Mouse (Mus musculus): Measurements from ENCODE around the gene 2010111I01Rik. TPM values are rescaled to one million over a fixed set of nuclear protein-coding genes. Genes with fewer than 3 reads are reported as not detected.

Gene 2010111I01Rik
- polyA plus RNA-seq, 1 experiment from 2014 or later = 31.8 TPM

DNA sequence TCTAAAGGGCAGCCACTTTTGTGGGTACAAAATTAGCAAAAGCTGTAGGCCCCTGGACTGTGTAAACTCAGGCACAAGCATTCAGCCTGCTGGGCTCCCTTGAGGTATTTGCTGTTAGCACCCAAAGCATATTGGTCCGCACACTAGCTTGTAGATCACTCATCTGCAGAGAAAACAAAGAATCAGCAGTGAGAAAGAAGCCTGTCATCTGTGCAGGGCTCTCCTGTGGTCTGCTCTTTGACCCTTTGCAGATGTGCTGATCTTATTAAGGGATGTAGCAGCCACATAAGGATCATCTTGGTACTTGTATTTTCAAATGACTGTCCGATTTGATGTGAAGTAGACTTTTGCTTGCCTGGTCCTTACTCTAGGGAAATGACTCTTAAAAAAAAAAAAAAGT, 126.6 kb downstream of the 2010111I01Rik start:
- ATAC-seq (ENCODE audit: low FRiP score) (peak; percentile 57; the same call in 1 of the 2 replicates), DNase-seq (ENCODE audit: low spot score, missing footprints) (no peak)
- 26% methylated on average over 2 of the region's 2 CpGs for WGBS
- Histone ChIP-seq H3K36me3 (ENCODE audit: control insufficient read depth, insufficient read depth, low read length) (no peaks in the 10 kb centered on the region), H3K9me3 (ENCODE audit: control insufficient read depth, low read length) (no peaks in the 10 kb centered on the region), H3K9ac (ENCODE audit: low read length) (no peak overlapping the region), H3K27ac (ENCODE audit: low read depth, low read length) (no peak overlapping the region), H3K4me3 (ENCODE audit: low read depth, low read length) (no peak overlapping the region), H3K4me1 (ENCODE audit: control insufficient read depth, insufficient read depth, low read length) (peaks cover 9% of the 10 kb centered on the region), H3K4me2 (no peak overlapping the region), H3K27me3 (ENCODE audit: control insufficient read depth, insufficient read depth, low read length) (no peaks in the 10 kb centered on the region)

DNA sequence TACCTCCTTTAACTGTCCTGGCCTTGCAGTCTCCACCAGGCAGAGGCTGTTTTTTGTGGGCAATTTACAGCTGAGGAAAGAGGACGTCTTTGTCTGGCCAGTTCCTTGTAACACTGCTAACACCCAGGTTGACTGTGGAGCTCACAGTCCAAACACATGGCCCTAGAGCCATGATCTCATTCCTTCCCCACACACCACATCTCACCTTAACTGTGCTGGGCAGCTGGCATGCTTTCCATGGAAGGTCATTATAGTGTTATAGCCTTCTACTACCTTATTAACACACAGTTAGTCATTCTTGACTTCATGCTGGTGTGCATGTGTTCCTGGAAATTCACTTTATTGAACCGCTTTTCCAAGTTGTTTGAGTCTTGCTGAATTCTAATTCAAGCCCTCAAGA, 127.6 kb downstream of the 2010111I01Rik start:
- no peak overlapping the region for H3K27ac ChIP-seq (ENCODE audit: low read depth, low read length)
- H3K9ac ChIP-seq (ENCODE audit: low read length) = no peak overlapping the region
- DNase-seq (ENCODE audit: low spot score, missing footprints) (no peak), ATAC-seq (ENCODE audit: low FRiP score) (no peak)
- H3K4me2 ChIP-seq = no peak overlapping the region
- no peaks in the 10 kb centered on the region for H3K27me3 ChIP-seq (ENCODE audit: control insufficient read depth, insufficient read depth, low read length)
- WGBS = 81% methylated on average over 2 of the region's 2 CpGs
- H3K4me3 ChIP-seq (ENCODE audit: low read depth, low read length) = no peak overlapping the region
- peaks cover 9% of the 10 kb centered on the region for H3K4me1 ChIP-seq (ENCODE audit: control insufficient read depth, insufficient read depth, low read length)
- H3K9me3 ChIP-seq (ENCODE audit: control insufficient read depth, low read length) = no peaks in the 10 kb centered on the region
- H3K36me3 ChIP-seq (ENCODE audit: control insufficient read depth, insufficient read depth, low read length) = no peaks in the 10 kb centered on the region

DNA sequence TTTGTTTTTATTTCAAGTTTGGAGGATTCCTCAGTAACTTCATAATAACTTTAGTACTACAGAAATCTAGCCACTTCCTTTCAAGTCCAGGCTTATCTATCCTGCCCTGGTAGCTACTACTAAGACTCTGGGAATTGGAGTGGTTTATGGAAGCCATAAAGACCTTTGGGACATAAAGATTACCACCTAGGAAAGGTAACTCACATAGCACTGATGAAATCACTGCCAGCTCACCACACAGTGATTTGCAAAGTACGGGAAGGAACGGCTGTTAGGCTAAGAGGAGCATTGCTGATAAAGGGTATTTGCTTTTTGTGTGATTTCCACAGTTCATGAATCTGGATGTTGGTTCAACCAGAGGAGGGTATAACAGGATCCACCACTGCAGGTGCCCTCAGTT, 128.2 kb downstream of the 2010111I01Rik start:
- Histone ChIP-seq H3K4me3 (ENCODE audit: low read depth, low read length) (no peak overlapping the region), H3K9ac (ENCODE audit: low read length) (no peak overlapping the region), H3K36me3 (ENCODE audit: control insufficient read depth, insufficient read depth, low read length) (no peaks in the 10 kb centered on the region), H3K9me3 (ENCODE audit: control insufficient read depth, low read length) (no peaks in the 10 kb centered on the region), H3K4me2 (no peak overlapping the region), H3K27ac (ENCODE audit: low read depth, low read length) (no peak overlapping the region), H3K4me1 (ENCODE audit: control insufficient read depth, insufficient read depth, low read length) (peaks cover 9% of the 10 kb centered on the region), H3K27me3 (ENCODE audit: control insufficient read depth, insufficient read depth, low read length) (no peaks in the 10 kb centered on the region)
- DNase-seq (ENCODE audit: low spot score, missing footprints) (no peak), ATAC-seq (ENCODE audit: low FRiP score) (no peak)
- WGBS = 91% methylated on average over 2 of the region's 2 CpGs

DNA sequence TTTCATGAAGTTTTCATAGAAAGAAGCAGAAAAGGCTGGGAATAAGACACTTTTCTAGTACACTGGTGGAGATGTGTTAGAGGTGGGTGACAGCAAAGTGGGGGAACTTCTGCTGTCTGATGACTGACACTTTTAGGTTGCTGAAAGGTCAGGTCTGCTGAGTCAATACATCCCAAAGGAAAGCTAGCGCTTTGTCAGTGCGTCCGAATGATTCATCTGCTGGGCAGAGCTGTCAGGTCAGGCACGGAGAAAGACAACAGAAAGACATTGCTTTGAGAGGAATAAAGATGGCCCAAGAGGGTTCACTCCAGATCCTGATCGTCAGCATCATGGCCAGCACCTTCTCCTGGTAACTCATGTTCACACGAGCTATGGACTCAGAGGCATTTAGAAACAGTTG, 128.9 kb downstream of the 2010111I01Rik start:
- ATAC-seq (ENCODE audit: low FRiP score) = no peak
- Histone ChIP-seq H3K4me1 (ENCODE audit: control insufficient read depth, insufficient read depth, low read length) (peaks cover 9% of the 10 kb centered on the region), H3K4me2 (no peak overlapping the region), H3K27me3 (ENCODE audit: control insufficient read depth, insufficient read depth, low read length) (no peaks in the 10 kb centered on the region), H3K27ac (ENCODE audit: low read depth, low read length) (no peak overlapping the region), H3K4me3 (ENCODE audit: low read depth, low read length) (no peak overlapping the region), H3K36me3 (ENCODE audit: control insufficient read depth, insufficient read depth, low read length) (no peaks in the 10 kb centered on the region), H3K9ac (ENCODE audit: low read length) (no peak overlapping the region), H3K9me3 (ENCODE audit: control insufficient read depth, low read length) (no peaks in the 10 kb centered on the region)
- WGBS = 80% methylated on average over 6 of the region's 6 CpGs
- DNase-seq (ENCODE audit: low spot score, missing footprints) = no peak

DNA sequence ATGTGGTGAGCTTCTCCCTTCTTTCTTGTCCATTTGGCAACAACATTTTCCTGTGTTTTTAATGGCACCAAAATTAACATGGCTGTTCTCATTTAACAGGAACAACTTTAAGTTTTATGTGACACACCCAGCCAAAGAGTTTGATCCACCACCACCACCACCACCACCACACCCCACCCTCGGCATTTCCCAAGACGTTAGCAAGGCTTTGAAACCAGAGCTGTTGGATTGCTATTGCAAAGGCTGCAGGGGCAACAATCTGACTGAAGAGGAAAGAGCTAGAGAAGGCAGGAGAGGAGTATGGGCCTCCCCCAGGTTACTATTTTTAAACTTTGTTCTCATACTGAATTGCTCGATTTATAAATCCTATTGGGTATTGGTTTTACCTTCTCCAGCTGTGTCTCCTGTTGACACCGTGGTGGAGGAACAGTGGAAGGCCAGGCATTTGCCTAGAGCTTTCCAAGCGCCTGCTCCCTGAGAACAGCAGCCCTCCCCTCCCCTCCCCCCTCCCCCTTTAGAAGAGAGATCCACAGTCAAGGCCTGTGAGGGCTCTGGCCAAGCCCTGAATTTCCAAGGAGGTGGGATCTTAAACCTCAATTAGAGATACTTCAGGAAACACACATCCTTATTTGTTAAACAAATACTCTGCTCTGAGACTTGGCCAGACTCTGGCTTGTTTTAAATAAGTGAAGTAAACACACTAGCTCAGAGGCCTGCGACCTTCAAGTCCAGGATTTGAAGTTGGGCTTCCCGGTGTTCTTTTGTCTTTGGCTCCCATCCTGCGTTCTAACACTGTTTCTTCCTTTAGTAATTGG, 129.8 kb downstream of the 2010111I01Rik start:
- H3K4me1 ChIP-seq (ENCODE audit: control insufficient read depth, insufficient read depth, low read length) = peaks cover 9% of the 10 kb centered on the region
- WGBS = 10% methylated on average over 8 of the region's 8 CpGs
- H3K36me3 ChIP-seq (ENCODE audit: control insufficient read depth, insufficient read depth, low read length) = no peaks in the 10 kb centered on the region
- H3K4me2 ChIP-seq = no peak overlapping the region
- no peak overlapping the region for H3K9ac ChIP-seq (ENCODE audit: low read length)
- H3K27me3 ChIP-seq (ENCODE audit: control insufficient read depth, insufficient read depth, low read length) = no peaks in the 10 kb centered on the region
- no peaks in the 10 kb centered on the region for H3K9me3 ChIP-seq (ENCODE audit: control insufficient read depth, low read length)
- ATAC-seq (ENCODE audit: low FRiP score) (peak; percentile 61; the same call in 1 of the 2 replicates), DNase-seq (ENCODE audit: low spot score, missing footprints) (peak; percentile 90)
- H3K4me3 ChIP-seq (ENCODE audit: low read depth, low read length) = no peak overlapping the region
- H3K27ac ChIP-seq (ENCODE audit: low read depth, low read length) = no peak overlapping the region

DNA sequence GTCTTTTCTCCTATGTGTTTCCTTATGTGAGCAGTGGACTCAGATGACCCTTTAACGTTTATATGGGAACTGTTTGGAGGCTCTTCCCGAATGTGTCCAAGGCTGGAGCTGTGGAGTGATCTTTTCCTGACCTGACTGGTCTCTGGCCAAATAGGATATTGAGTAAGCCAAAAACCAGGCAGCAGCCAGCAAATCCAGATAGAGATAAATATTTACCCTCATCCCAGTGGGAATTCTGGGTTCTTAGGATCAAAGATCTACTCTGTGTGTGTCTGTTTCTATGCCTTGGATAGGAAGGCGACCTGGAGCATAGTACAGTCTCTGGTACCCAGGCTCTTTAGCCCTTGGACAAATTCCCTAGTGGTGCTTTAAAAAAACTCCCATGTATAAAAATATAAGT, 132.1 kb downstream of the 2010111I01Rik start:
- Histone ChIP-seq H3K27ac (ENCODE audit: low read depth, low read length) (no peak overlapping the region), H3K27me3 (ENCODE audit: control insufficient read depth, insufficient read depth, low read length) (no peaks in the 10 kb centered on the region), H3K36me3 (ENCODE audit: control insufficient read depth, insufficient read depth, low read length) (no peaks in the 10 kb centered on the region), H3K4me3 (ENCODE audit: low read depth, low read length) (no peak overlapping the region), H3K9ac (ENCODE audit: low read length) (no peak overlapping the region), H3K9me3 (ENCODE audit: control insufficient read depth, low read length) (no peaks in the 10 kb centered on the region), H3K4me1 (ENCODE audit: control insufficient read depth, insufficient read depth, low read length) (peaks cover 9% of the 10 kb centered on the region; the same call in 1 of the 2 replicates), H3K4me2 (no peak overlapping the region)
- no peak for ATAC-seq (ENCODE audit: low FRiP score)
- 68% methylated on average over 3 of the region's 3 CpGs for WGBS
- no peak for DNase-seq (ENCODE audit: low spot score, missing footprints)

DNA sequence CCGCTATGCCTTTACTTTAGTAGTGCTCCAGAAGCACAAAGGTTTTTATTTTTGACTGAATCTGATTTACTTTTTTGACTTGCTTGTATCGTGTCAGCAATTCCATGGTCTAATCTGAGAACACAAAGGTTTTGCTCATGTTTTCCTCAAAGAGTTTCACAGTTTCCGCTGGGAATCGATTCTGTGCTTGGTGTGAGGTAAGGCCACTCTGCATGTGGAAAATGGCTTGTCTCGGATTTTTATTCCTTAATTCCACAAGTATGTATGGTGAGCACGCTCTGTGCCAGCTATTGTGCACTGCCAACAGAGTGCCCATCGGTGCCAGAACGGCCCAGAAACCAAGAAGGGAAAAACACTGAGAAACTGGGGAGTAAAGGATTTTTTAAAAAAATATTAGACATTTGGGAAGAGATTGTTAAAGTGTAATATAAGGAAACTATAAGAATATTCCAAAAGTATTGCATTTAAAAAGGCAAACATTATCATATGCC, 132.8 kb downstream of the 2010111I01Rik start:
- Histone ChIP-seq H3K9ac (ENCODE audit: low read length) (no peak overlapping the region), H3K4me1 (ENCODE audit: control insufficient read depth, insufficient read depth, low read length) (peaks cover 9% of the 10 kb centered on the region; the same call in 1 of the 2 replicates), H3K27me3 (ENCODE audit: control insufficient read depth, insufficient read depth, low read length) (no peaks in the 10 kb centered on the region), H3K4me2 (no peak overlapping the region), H3K9me3 (ENCODE audit: control insufficient read depth, low read length) (no peaks in the 10 kb centered on the region), H3K27ac (ENCODE audit: low read depth, low read length) (no peak overlapping the region), H3K36me3 (ENCODE audit: control insufficient read depth, insufficient read depth, low read length) (no peaks in the 10 kb centered on the region), H3K4me3 (ENCODE audit: low read depth, low read length) (no peak overlapping the region)
- ATAC-seq (ENCODE audit: low FRiP score) (no peak), DNase-seq (ENCODE audit: low spot score, missing footprints) (no peak)
- 87% methylated on average over 8 of the region's 8 CpGs for WGBS

DNA sequence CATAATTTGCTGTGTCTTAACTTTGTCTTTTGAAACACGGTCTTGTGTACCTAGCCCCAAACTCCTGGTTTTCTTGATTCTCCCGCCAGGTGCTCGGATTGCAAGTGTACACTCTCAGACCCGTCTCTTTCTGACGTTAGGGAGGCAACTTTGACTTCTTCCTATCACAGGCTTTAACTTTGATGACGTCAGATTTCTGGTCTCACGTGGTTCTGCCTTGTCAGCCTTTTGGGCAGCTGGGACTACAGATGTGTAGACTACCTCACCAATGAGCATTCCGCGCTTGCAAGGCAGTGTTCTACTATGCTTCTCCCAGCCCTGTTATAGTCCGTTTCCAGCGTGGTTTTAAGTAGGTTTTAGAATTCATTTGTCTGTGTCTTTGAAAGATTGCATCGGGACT, 137.1 kb downstream of the 2010111I01Rik start:
- no peak overlapping the region for H3K4me3 ChIP-seq (ENCODE audit: low read depth, low read length)
- H3K4me1 ChIP-seq (ENCODE audit: control insufficient read depth, insufficient read depth, low read length) = no peaks in the 10 kb centered on the region
- 81% methylated on average over 12 of the region's 12 CpGs for WGBS
- ATAC-seq (ENCODE audit: low FRiP score) (no peak), DNase-seq (ENCODE audit: low spot score, missing footprints) (no peak)
- H3K4me2 ChIP-seq = no peak overlapping the region
- H3K9me3 ChIP-seq (ENCODE audit: control insufficient read depth, low read length) = no peaks in the 10 kb centered on the region
- H3K27ac ChIP-seq (ENCODE audit: low read depth, low read length) = no peak overlapping the region
- no peaks in the 10 kb centered on the region for H3K27me3 ChIP-seq (ENCODE audit: control insufficient read depth, insufficient read depth, low read length)
- no peak overlapping the region for H3K9ac ChIP-seq (ENCODE audit: low read length)
- H3K36me3 ChIP-seq (ENCODE audit: control insufficient read depth, insufficient read depth, low read length) = no peaks in the 10 kb centered on the region

DNA sequence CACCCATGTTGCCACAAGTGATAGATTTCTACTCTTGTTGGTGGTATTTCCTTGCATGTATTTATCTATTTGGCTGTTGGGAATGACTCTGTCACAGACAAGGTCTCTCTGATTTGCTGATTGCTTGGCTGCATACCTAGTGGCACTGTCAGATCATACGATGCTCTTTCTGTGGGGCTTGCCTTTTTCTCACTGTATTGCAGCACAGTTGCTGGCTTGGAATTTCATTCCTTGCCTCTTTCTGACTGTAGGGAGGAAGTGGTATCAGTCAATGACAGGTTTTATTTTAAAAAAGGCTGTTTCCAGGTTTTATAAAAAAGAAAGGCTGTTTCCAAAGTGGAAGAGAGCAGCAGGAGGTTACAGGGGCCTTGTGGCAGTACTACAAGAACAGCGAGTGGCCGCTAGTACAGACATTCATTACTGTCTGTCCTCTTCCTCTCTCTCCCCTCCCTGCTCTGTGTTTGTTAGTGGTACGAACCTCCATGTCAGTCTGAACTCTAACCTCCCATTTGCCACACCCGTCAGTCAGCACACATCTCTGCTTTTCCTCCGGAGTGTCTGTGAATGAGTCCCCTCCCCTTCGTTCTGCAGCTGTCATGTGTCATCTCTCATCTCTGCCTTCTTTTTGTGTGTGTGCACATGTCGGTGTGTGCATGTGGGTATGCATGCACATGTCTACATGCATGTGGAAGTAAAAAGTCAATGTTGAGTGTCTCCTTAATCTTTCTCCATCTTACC, 138.3 kb downstream of the 2010111I01Rik start:
- Histone ChIP-seq H3K9ac (ENCODE audit: low read length) (no peak overlapping the region), H3K36me3 (ENCODE audit: control insufficient read depth, insufficient read depth, low read length) (no peaks in the 10 kb centered on the region), H3K27ac (ENCODE audit: low read depth, low read length) (no peak overlapping the region), H3K9me3 (ENCODE audit: control insufficient read depth, low read length) (no peaks in the 10 kb centered on the region), H3K4me2 (no peak overlapping the region), H3K27me3 (ENCODE audit: control insufficient read depth, insufficient read depth, low read length) (no peaks in the 10 kb centered on the region), H3K4me3 (ENCODE audit: low read depth, low read length) (no peak overlapping the region), H3K4me1 (ENCODE audit: control insufficient read depth, insufficient read depth, low read length) (no peaks in the 10 kb centered on the region)
- WGBS = 61% methylated on average over 8 of the region's 8 CpGs
- ATAC-seq (ENCODE audit: low FRiP score) = 0 out of 2 replicates have a peak, but pooled peaks have one; percentile 46
- no peak for DNase-seq (ENCODE audit: low spot score, missing footprints)
